31 mouse cellular contexts compared by ENCODE assay signal in the genomic region with DNA sequence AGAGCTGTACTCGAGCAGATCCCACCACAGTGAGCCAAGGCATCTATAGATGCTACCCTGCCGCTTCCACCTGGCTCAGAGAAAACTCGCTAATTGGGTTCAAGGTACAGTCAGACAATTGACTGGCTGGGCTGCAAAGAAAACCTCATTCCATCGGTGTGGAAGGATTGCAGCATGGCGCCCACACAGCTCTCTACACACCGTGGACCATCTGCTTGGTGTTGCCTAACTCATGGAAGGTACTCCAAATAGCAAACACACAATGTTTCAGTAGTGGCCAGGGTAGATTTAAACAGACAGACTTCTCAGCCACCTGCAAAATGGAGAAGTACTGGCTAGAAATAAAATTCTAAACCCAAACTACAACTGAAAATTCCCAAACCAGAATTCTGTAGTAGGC. TPM values are rescaled to one million over a fixed set of nuclear protein-coding genes. Genes with fewer than 3 reads are reported as not detected.
DNase-seq lines count a peak whose midpoint lies in the region; ATAC-seq lines count a peak whose summit lies in the region.
"Had no signal": no experiment of that assay in that cellular context is flagged by ENCODE, and none has a peak within 500 bp of the region (broad histone marks: within the 10 kb centered on the region; RNA-seq: fewer than 3 reads in every experiment).

No protein-coding gene starts in this region.

- 89% methylated on average over 6 of the region's 6 CpGs for WGBS in forebrain, embryonic 11.5 days

- DNase-seq in layer of hippocampus, adult 18-20 months (ENCODE audit: low spot score in 2 of 2) = peak; percentile 56 to 78
- no peak for DNase-seq in layer of hippocampus, postnatal 10 days (ENCODE audit: low spot score in 2 of 2)
- peak; percentile 58 for DNase-seq in right cerebral cortex, postnatal 25 days
- no peak for DNase-seq in right cerebral cortex, postnatal 14 days
- peak; percentile 38 to 39 for DNase-seq in layer of hippocampus, postnatal 36 days
- DNase-seq in forebrain, embryonic 11.5 days (ENCODE audit: low spot score) = no peak
- DNase-seq in urinary bladder, postnatal 36 days (ENCODE audit: low spot score in 2 of 2) = no peak
- DNase-seq: adrenal gland, adult 8-10 months; B cell, adult 2 months; cerebellum, adult 2 months; cerebellum, postnatal 25 days; embryo, embryonic 11 days; gastrocnemius, postnatal 14 days; heart, adult 2 months; kidney, postnatal 36 days; lung, embryonic 14.5 days; lung, postnatal 4 days; midbrain, embryonic 14.5 days had no signal

- no peak for ATAC-seq in forebrain, embryonic 11.5 days (replicated peaks; ENCODE audit: low FRiP score)
- ATAC-seq: forebrain, embryonic 13.5 days; intestine, postnatal 0 days; Patski had no signal

- no peaks in the 10 kb centered on the region for H3K9me3 ChIP-seq in forebrain, embryonic 11.5 days (ENCODE audit: control insufficient read depth, low read length)
- H3K9me3 ChIP-seq: embryonic facial prominence, embryonic 13.5 days; G1E; heart, embryonic 13.5 days; hindbrain, embryonic 12.5 days; kidney, embryonic 15.5 days; limb, embryonic 15.5 days had no signal

- H3K36me3 ChIP-seq in forebrain, embryonic 11.5 days (ENCODE audit: control insufficient read depth, insufficient read depth, low read length) = no peaks in the 10 kb centered on the region
- H3K36me3 ChIP-seq: hindbrain, embryonic 12.5 days; limb, embryonic 15.5 days had no signal

- H3K27me3 ChIP-seq in forebrain, embryonic 11.5 days (ENCODE audit: control insufficient read depth, insufficient read depth, low read length) = no peaks in the 10 kb centered on the region
- H3K27me3 ChIP-seq: CH12.LX; embryonic facial prominence, embryonic 13.5 days; forebrain, embryonic 13.5 days; heart, embryonic 13.5 days; hindbrain, embryonic 12.5 days; kidney, embryonic 15.5 days; limb, embryonic 15.5 days; Patski had no signal

- no peak overlapping the region for H3K4me3 ChIP-seq in forebrain, embryonic 11.5 days (ENCODE audit: low read depth, low read length)
- H3K4me3 ChIP-seq: embryonic facial prominence, embryonic 13.5 days; erythroblast, embryonic 14.5 days; forebrain, embryonic 13.5 days; heart, adult 2 months; heart, embryonic 13.5 days; hindbrain, embryonic 12.5 days; kidney, embryonic 15.5 days; limb, embryonic 15.5 days had no signal

- H3K4me1 ChIP-seq in forebrain, embryonic 11.5 days (replicated peaks; ENCODE audit: control insufficient read depth, insufficient read depth, low read length) = no peaks in the 10 kb centered on the region
- H3K4me1 ChIP-seq: forebrain, embryonic 13.5 days; heart, embryonic 13.5 days; hindbrain, embryonic 12.5 days had no signal

- no peak overlapping the region for H3K27ac ChIP-seq in forebrain, embryonic 11.5 days (ENCODE audit: low read depth, low read length)
- H3K27ac ChIP-seq: embryonic facial prominence, embryonic 13.5 days; forebrain, embryonic 13.5 days; heart, adult 2 months; heart, embryonic 13.5 days; hindbrain, embryonic 12.5 days; kidney, embryonic 15.5 days; limb, embryonic 15.5 days; liver, embryonic 14.5 days; stomach, postnatal 0 days had no signal

- H3K9ac ChIP-seq in forebrain, embryonic 11.5 days (ENCODE audit: low read length) = no peak overlapping the region
- H3K9ac ChIP-seq: embryonic facial prominence, embryonic 13.5 days; forebrain, embryonic 13.5 days; heart, embryonic 13.5 days; hindbrain, embryonic 12.5 days; kidney, embryonic 15.5 days; limb, embryonic 15.5 days; liver, embryonic 14.5 days; lung, embryonic 14.5 days had no signal

- H3K4me2 ChIP-seq in forebrain, embryonic 11.5 days (ENCODE audit: low read depth, low read length, severe bottlenecking) = no peak overlapping the region
- H3K4me2 ChIP-seq: embryonic facial prominence, embryonic 13.5 days; forebrain, embryonic 13.5 days; heart, embryonic 13.5 days; hindbrain, embryonic 12.5 days; kidney, embryonic 15.5 days; limb, embryonic 15.5 days; lung, embryonic 14.5 days had no signal

RNA-seq across cellular contexts. Expression of gene Dnajc15, which starts 57.4 kb away (rescaled TPM):
- 10 to 100 TPM; 64.5 to 70.3 TPM for total RNA-seq in layer of hippocampus, adult 18-20 months (2021)
- 10 to 100 TPM; 53.5 to 56.9 TPM for total RNA-seq in layer of hippocampus, postnatal 10 days (2021)
- total RNA-seq in layer of hippocampus, postnatal 36 days (2021) = 10 to 100 TPM; 64.1 to 67.2 TPM
- polyA plus RNA-seq in forebrain, embryonic 11.5 days (2014; fragmentation: Nextera tagmentation; extraction: Ambion mirVana) = 106 and 107 TPM in 2 replicates

Comparison
In these comparisons a context has a peak if more than half of its experiments do, and no peak if none do; other contexts are left out.
1. DNase-seq: peak in layer of hippocampus, adult 18-20 months (2 of 2), right cerebral cortex, postnatal 25 days (single experiment) and layer of hippocampus, postnatal 36 days (2 of 2); none in layer of hippocampus, postnatal 10 days (0 of 2), right cerebral cortex, postnatal 14 days (single experiment), forebrain, embryonic 11.5 days (single experiment) and urinary bladder, postnatal 36 days (0 of 2).